Mouse (Mus musculus): ENCODE results near the gene Ccr7.

Gene Ccr7

DNA sequence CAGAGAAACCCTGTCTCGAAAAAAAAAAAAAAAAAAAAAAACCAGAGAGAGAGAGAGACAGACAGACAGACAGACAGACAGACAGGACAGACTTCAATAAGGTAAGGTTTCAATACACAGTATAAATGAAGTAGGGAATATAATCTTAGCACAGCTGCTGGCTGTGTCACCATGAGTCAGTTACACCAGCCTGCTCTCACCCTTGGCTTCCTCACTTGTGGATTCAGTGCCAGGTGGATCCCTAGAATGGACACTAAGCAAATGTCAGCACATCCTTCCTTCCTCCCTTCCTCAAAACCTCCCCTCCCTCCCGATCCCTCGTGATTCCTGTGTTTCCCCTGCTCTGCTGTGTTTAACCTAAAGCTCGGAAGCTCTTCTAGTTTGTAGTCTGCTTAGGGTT is 17.5 kb downstream of the Ccr7 start:
- DNase-seq (ENCODE audit: low spot score) = no peak

GRCm38 (mm10) chr11:99136961-99137360 is 17.9 kb downstream of the Ccr7 start:
- DNase-seq (ENCODE audit: low spot score) = no peak

GRCm38 (mm10) chr11:99136361-99136760 is 18.5 kb downstream of the Ccr7 start:
- DNase-seq (ENCODE audit: low spot score) = no peak

- DNase-seq (ENCODE audit: low spot score) = no peak
These were observed 19.8 kb downstream of the Ccr7 start for GRCm38 (mm10) chr11:99135047-99135440.

DNA sequence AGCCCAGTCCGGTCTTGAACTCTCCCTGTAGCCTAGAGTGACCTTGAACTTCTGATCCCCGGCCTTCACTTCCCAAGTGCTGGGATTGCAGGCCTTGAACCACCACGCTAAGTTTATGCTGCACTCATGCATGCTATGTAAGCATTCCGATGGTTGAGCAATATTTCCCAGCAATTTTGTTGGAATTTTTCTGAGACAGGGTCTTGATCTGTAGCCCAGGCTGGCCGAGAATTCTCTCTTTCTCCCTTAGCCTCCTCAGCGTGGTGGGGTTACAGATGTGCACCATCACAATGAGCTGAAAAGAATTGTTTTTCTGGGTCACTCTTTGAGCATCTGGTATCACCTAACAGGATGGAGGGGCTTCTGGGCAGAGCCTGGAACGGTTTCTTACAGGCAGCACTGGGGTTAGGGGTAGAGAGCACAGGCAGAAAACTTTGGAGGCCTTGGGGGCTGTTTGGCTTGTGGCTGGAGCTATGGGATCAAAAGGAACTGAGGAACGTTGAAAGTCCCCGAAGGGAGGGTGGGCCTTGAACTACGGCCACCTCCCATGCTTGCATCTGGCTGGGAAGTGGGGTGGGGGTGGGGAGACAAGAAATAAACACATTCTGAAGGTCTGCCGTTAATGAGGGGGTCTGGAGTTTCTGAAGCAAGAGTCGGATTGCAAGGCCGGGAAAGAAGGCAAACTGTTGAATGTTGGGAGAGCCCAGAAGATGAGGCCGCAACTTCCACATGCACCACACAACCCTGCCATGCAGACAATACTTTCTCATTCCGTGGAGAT is 20.4 kb downstream of the Ccr7 start:
- no peak for DNase-seq (ENCODE audit: low spot score)

DNA sequence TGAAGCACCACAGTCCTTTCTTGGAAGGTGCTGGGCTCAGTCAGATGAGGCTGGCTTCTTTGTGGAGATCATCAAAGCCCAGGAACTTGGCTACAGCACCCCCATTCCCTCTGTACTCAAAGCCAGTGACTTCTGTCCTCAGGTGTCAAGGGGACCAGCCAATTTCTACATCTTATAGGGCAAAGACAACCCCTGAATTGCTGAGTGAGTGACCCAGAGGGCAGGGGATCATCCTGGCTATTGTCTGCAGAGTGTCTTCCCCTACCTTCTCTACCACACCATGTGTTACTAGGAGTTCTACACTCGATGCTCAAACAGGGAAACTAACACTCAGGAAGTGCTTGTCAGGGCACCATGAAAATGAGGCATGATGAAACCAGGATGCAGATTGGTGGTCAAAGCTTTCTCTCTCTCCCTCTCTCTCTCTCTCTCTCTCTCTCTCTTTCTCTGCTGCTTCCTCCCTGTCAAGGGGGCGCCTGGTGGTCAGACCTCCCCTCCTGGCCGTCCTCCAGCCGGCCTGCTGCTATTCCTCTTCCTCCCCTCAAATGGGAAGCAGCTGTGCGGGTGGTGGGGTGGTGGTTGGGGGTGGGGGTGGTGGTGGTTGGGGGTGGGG is 21.5 kb downstream of the Ccr7 start:
- DNase-seq (ENCODE audit: low spot score) = no peak

- peak; percentile 77 for DNase-seq (ENCODE audit: low spot score)
These were observed 22.7 kb downstream of the Ccr7 start for GRCm38 (mm10) chr11:99132091-99132730.

- no peak for DNase-seq (ENCODE audit: low spot score)
These were observed 23.4 kb downstream of the Ccr7 start for GRCm38 (mm10) chr11:99131463-99131840.

DNA sequence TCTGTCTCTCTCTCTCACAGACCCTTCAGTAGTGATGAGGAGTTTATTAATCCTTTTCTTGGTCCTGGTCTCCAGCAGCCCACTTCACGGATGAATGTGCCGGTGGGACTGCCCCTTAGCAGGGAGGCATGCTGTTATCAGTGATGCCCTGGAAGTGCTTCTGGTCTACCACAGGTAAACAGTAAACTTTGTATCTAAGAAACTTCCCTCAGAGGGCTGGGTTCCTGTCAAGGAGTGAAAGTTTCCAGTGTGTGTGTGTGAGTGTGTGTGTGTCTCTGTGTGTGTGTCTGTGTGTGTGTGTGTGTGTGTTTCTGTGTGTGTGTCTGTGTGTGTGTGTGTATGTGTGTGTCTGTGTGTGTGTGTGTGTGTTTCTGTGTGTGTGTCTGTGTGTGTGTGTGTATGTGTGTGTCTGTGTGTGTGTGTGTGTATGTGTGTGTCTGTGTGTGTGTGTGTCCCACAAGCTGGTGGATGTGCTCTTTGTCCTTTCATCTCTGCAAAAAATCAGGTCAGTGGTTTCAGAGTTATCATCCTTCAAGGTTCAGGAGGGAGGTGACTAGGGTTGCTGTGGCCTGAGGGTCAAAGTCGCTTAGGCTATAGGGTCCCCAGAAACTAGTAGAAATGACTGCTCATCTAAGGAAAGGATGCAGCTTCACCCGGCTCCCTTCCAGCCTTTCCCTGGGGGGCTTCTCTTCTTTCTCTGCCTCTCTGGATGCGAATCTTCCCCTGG is 24.0 kb downstream of the Ccr7 start:
- DNase-seq (ENCODE audit: low spot score) = no peak

DNA sequence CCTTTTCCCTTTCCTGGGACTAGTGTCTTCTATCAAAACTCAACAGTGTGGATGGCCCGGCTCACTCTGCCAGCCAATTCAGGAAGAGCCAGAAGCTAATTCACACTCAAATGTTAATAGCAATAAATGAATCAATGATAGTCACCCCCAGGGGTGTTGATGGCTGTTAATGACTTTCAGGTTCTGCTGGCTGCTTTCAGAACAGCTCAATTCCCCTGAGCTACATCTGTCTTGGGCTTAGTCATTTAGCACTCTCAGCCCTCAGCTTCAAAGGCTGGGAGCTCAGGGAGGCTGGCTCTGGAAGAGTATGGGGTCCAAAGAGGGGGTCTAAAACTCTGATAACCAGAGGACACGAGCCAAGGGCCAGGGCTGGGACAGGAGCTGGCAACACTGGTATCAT is 25.6 kb downstream of the Ccr7 start:
- no peak for DNase-seq (ENCODE audit: low spot score)

DNA sequence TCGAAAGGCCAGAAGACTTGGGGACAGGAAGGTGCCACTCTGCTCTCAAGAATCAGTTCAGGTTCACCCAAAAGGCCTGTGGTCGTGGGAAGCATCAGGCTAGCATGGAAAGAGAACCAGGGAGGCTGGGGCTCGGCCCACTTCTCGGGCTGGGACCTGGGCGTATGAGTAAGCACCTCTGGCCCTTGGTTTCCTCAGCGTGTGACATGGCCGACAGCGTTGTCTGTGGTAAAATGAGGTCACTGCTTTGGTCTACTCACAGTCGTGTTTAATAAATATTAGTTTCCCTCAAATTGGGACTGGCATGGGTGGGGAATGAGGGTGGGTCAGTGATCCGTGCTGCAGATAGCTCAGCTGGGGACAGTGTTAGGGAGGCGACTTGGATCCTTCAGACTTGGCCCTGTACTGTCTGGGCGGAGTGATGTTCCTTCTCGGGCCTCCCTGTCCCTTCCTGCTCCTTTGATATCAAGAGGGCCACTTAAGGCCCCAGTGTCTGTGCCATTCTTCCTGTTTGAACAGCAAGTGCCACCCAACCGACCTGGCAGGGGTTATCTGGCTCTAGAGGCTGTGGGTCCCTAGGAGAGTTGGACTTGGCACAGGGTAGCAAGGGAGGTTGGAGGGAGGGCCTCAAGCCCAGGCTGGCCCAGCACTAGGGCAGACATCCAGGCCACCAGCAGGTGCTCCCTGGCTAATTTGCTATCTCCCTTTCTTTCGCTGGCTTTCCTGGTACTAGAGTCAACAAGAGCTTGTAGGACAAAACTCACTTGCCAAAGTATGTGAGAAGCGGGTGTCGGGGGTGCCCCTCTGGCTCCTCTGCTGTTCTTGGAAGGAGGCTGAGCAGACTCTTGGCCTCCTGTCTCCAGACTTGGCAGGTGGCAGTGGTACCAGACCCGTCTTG is 26.8 kb downstream of the Ccr7 start:
- no peak for DNase-seq (ENCODE audit: low spot score)

DNA sequence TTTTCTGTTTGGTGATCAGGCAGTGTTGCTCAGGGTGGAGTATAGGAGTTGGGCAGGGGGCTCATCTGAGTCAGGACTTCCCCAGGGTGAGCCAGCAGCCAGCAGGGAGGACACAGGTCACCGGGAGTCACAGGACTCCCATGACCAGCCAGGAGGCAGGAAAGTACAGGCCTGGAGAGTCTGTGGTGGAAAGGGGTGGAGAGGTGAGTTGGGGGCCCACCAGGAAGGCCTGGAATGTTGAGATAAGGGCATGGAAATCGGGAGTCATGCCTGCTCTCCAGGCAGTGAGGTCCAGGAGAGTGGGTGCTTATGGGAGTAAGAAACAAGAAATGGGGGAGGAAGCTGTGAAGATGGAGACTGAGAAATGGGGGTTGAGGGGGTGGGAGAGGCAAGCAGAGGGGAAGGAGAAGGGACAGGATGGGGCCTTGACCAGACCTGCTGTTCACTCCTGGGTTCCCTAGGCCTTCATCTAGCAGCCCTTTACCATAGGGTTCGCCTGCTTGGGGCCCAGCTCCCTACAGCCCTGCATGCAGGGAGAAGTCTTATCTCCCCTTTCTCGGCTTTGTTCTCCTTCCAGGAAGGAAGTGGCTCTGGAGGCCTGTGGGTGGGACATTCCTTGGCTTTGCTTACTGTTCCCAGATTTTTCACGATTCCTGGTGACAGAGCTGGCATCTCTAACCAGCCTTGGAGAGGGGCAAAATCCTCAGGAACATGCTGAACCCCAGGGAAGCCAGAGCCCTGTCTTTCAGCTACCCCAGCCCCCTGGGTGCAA is 28.2 kb downstream of the Ccr7 start:
- DNase-seq (ENCODE audit: low spot score) = no peak

- no peak for DNase-seq (ENCODE audit: low spot score)
These were observed 30.2 kb downstream of the Ccr7 start for GRCm38 (mm10) chr11:99124635-99125029.

GRCm38 (mm10) chr11:99123977-99124634 is 30.8 kb downstream of the Ccr7 start:
- peak; percentile 71 for DNase-seq (ENCODE audit: low spot score)

DNA sequence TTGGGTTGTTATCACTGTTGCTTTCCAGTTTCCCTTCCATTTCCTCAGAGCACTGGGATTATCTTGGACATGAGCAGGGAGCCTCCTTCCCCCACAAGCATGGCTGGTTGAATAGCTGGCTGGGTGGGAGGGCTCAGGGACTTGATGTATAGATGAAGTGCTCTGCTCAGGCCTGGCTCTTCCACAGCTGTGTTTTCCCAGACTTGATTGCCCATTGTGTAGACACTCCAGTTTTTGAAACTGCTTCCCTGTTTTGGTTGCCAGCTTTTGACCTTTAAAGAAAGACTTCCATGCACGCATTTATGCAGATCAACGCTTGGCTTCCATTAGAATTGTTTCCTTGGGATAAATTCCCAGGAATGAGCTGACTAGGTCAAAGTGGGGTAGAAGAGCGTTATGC is 32.2 kb downstream of the Ccr7 start:
- DNase-seq (ENCODE audit: low spot score) = no peak

DNA sequence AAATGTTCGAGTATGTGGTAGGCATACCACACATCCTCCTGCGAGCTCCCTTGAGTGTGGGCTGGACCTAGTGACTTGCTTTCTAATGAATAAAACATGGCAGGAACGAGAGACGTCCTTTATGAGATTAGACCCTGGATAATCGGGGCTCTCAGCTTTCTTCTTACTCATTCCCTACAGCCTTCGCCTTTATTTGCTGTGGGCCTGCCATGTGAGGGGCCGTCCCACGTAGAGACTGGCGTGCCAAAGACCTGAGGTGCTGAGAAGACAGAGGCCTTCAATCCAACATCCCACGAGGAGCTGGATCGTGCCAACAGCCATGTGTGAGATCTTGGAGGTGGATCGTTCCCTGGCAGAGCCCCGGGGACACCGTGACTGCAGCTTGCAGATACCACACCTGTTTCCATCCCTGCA is 33.7 kb downstream of the Ccr7 start:
- DNase-seq (ENCODE audit: low spot score) = no peak

DNA sequence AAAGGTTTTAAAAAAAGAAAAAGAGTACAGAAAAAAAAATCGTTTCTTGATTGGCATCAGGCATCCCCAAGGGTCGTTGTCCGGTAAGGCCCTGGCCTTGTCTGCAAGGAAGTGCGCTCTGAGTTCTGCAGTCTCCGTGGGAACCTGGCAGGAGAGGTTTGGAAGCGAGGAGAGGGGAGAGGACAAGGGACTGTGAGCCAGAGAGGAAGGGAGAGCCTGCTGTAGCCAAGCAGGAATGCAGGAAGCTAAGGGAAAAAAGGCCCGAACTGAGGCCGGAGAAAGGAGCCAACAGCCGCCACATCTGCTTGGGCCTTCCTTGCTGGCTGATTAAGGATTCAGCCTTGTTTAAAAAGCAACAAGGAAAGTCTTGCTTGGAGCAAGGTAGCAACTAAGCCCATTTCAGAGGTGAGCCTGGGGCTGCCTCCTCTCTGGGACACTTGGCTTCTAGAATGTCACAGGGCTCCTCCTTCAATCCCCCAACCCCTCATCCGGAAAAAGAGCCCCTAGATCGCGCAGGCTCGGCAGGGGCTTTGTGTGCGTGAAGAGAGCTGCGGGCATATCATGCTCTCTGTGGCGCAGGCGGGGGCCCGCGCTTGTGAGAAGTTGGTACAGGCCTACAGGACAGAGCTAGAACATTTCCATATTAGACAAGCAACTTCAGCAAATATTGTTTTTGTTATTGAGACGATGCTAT is 34.2 kb downstream of the Ccr7 start:
- DNase-seq (ENCODE audit: low spot score) = no peak

GRCm38 (mm10) chr11:99118963-99119362 is 35.9 kb downstream of the Ccr7 start:
- DNase-seq (ENCODE audit: low spot score) = no peak

DNA sequence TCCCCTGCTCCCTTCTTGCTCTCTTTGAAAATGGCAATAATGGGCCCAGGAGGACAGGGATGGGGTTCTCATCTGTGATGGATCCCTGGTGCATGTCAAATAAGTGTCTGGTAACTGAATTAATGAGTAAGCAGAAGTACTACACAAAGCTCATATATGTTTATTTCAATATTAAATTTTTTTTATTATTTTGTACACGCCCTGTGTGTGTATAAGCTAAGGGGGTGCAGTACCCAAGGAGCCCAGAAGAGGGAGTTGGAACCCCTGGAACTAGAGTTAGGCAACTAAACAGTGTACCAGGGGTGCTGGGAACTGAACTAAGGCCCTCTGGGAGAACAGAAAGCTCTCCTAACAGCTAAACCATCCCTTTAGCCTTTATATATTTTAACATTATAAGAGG is 36.5 kb downstream of the Ccr7 start:
- DNase-seq (ENCODE audit: low spot score) = no peak

GRCm38 (mm10) chr11:99117907-99118306 is 37.0 kb downstream of the Ccr7 start:
- no peak for DNase-seq (ENCODE audit: low spot score)
